Mouse (Mus musculus): ENCODE results near the gene Col4a2. TPM values are rescaled to one million over a fixed set of nuclear protein-coding genes. Genes with fewer than 3 reads are reported as not detected.

Col4a2 gene
- polyA plus RNA-seq, 1 experiment from 2014 or later = 56.3 TPM

DNA sequence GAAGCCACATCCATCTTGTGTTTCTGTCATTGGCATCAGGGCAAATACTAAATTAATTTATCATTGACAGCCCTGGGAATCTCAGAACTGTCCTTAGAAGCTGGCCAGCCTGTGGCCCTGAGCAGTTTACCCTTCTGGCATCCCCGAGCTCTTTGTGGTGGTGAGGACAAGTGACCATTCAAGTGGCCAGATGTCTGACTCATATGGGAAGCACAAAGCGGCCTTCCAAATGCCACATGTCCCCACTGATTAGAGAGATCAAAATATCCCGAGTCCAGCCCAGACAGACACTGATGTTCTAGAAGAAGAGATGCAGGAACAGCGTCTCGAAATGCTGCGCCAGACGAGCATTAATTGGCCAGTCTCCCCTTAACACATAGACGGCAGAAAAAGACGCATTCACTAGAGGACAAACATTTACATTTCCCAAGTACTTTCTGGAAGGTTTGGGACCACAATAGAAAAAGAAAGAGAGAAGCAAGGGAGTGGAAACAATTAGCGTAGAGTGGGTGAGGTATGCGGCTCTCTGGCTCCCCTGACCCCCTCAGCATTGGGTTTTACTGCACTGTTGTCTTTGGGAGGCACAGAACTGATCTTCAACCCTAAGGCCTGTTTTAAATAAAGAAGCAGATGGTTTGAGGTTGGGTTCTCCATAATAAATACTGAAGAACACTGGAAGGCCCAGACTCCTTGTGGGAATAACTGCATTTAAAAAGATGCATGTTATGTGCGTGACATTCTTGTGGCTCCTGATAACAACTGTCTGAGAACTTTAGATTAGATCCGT, 50.9 kb downstream of the Col4a2 start:
- Histone ChIP-seq H3K27ac (peak overlapping the region; percentile 29; the same call in 1 of the 2 replicates), H3K4me2 (replicated peaks) (no peak overlapping the region), H3K27me3 (no peaks in the 10 kb centered on the region), H3K4me3 (no peak overlapping the region), H3K4me1 (peaks cover 54% of the 10 kb centered on the region), H3K9me3 (no peaks in the 10 kb centered on the region), H3K36me3 (no peaks in the 10 kb centered on the region), H3K9ac (no peak overlapping the region)
- WGBS = 46% methylated on average over 13 of the region's 13 CpGs
- ATAC-seq (ENCODE audit: low FRiP score, low read depth) = no peak

DNA sequence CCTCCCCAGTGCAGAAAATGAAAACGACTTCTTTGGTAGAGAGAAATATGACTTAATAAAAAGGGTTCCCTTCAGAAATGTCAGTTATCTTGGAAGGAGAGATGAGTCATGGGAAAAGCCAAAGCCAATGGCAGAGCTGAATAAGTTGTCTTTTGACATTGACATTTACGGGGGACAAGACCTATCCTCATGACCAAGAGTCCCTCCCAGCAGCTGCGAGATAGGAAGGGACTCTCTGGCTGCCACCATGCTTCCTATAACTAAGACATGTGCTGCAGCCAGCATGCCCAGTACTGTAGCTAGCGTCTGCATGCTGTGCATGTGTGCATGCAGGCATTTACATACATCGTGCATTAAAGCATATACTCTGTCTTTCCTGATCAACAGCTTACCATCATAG, 53.6 kb downstream of the Col4a2 start:
- H3K4me1 ChIP-seq = peaks cover 56% of the 10 kb centered on the region
- H3K9me3 ChIP-seq = no peaks in the 10 kb centered on the region
- WGBS = 90% methylated on average over 5 of the region's 5 CpGs
- H3K27me3 ChIP-seq = no peaks in the 10 kb centered on the region
- no peak overlapping the region for H3K4me3 ChIP-seq
- H3K4me2 ChIP-seq (replicated peaks) = no peak overlapping the region
- no peak overlapping the region for H3K9ac ChIP-seq
- H3K27ac ChIP-seq = no peak overlapping the region
- no peak for ATAC-seq (ENCODE audit: low FRiP score, low read depth)
- H3K36me3 ChIP-seq = no peaks in the 10 kb centered on the region

- ATAC-seq (ENCODE audit: low FRiP score, low read depth) = no peak
- WGBS = 79% methylated on average over 4 of the region's 4 CpGs
- H3K4me1 ChIP-seq = peaks cover 51% of the 10 kb centered on the region
Measured at GRCm38 (mm10) chr8:11366741-11367140, 54.1 kb downstream of the Col4a2 start.

GRCm38 (mm10) chr8:11367670-11368069, 55.1 kb downstream of the Col4a2 start:
- Histone ChIP-seq H3K27me3 (no peaks in the 10 kb centered on the region), H3K9me3 (no peaks in the 10 kb centered on the region), H3K4me1 (peaks cover 42% of the 10 kb centered on the region), H3K9ac (no peak overlapping the region), H3K4me2 (replicated peaks) (no peak overlapping the region), H3K27ac (no peak overlapping the region), H3K4me3 (no peak overlapping the region), H3K36me3 (no peaks in the 10 kb centered on the region)
- 85% methylated on average over 5 of the region's 5 CpGs for WGBS
- ATAC-seq (ENCODE audit: low FRiP score, low read depth) = no peak

More at GRCm38 (mm10) chr8:11366741-11367140, 54.1 kb downstream of the Col4a2 start:
- H3K9ac ChIP-seq = no peak overlapping the region
- no peaks in the 10 kb centered on the region for H3K27me3 ChIP-seq
- no peaks in the 10 kb centered on the region for H3K9me3 ChIP-seq
- peak overlapping the region; percentile 15; the same call in 1 of the 2 replicates for H3K27ac ChIP-seq
- no peaks in the 10 kb centered on the region for H3K36me3 ChIP-seq
- H3K4me2 ChIP-seq (replicated peaks) = no peak overlapping the region
- no peak overlapping the region for H3K4me3 ChIP-seq

- Histone ChIP-seq H3K27me3 (no peaks in the 10 kb centered on the region), H3K27ac (no peak overlapping the region), H3K4me1 (peaks cover 22% of the 10 kb centered on the region), H3K9ac (no peak overlapping the region), H3K9me3 (no peaks in the 10 kb centered on the region), H3K36me3 (no peaks in the 10 kb centered on the region), H3K4me2 (replicated peaks) (no peak overlapping the region), H3K4me3 (no peak overlapping the region)
- ATAC-seq (ENCODE audit: low FRiP score, low read depth) = 0 out of 2 replicates have a peak, but pooled peaks have one; percentile 32
- WGBS = 77% methylated on average over 19 of the region's 19 CpGs
Measured at GRCm38 (mm10) chr8:11369526-11370203, 57.1 kb downstream of the Col4a2 start.

DNA sequence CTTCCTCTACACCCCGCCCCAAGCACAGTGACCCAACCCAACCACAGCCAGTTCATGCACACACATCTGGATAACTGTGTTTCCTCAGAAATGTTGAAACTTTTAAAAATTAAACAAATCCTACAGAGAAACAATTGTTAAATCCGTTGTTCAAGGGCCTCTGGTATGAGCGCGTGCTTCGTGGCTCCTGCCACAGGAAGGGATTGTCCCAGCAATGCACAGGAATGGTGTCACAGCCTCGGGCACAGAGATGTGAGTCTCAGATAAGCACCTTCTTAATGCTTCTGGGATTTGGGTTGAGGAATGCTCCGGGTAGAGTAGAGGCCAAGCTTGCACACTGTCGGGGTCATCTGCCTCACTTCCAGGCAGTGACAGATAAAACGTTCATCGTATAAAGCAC, 58.7 kb downstream of the Col4a2 start:
- no peak for ATAC-seq (ENCODE audit: low FRiP score, low read depth)
- Histone ChIP-seq H3K9ac (no peak overlapping the region), H3K36me3 (no peaks in the 10 kb centered on the region), H3K4me3 (no peak overlapping the region), H3K4me2 (replicated peaks) (no peak overlapping the region), H3K27ac (no peak overlapping the region), H3K27me3 (no peaks in the 10 kb centered on the region), H3K4me1 (peaks cover 27% of the 10 kb centered on the region), H3K9me3 (no peaks in the 10 kb centered on the region)
- 79% methylated on average over 10 of the region's 10 CpGs for whole genome bisulfite sequencing

- Histone ChIP-seq H3K27me3 (no peaks in the 10 kb centered on the region), H3K9me3 (no peaks in the 10 kb centered on the region), H3K4me2 (replicated peaks) (no peak overlapping the region), H3K36me3 (no peaks in the 10 kb centered on the region), H3K9ac (no peak overlapping the region), H3K4me3 (no peak overlapping the region), H3K27ac (no peak overlapping the region), H3K4me1 (peaks cover 21% of the 10 kb centered on the region)
- no peak for ATAC-seq (ENCODE audit: low FRiP score, low read depth)
- 84% methylated on average over 8 of the region's 8 CpGs for WGBS
Measured at GRCm38 (mm10) chr8:11372080-11372479, 59.5 kb downstream of the Col4a2 start.

GRCm38 (mm10) chr8:11373643-11374325, 61.2 kb downstream of the Col4a2 start:
- Histone ChIP-seq H3K4me2 (replicated peaks) (no peak overlapping the region), H3K27ac (no peak overlapping the region), H3K27me3 (no peaks in the 10 kb centered on the region), H3K4me1 (peaks cover 18% of the 10 kb centered on the region), H3K36me3 (no peaks in the 10 kb centered on the region), H3K9me3 (no peaks in the 10 kb centered on the region), H3K4me3 (no peak overlapping the region), H3K9ac (no peak overlapping the region)
- no peak for ATAC-seq (ENCODE audit: low FRiP score, low read depth)
- WGBS = 94% methylated on average over 15 of the region's 15 CpGs

DNA sequence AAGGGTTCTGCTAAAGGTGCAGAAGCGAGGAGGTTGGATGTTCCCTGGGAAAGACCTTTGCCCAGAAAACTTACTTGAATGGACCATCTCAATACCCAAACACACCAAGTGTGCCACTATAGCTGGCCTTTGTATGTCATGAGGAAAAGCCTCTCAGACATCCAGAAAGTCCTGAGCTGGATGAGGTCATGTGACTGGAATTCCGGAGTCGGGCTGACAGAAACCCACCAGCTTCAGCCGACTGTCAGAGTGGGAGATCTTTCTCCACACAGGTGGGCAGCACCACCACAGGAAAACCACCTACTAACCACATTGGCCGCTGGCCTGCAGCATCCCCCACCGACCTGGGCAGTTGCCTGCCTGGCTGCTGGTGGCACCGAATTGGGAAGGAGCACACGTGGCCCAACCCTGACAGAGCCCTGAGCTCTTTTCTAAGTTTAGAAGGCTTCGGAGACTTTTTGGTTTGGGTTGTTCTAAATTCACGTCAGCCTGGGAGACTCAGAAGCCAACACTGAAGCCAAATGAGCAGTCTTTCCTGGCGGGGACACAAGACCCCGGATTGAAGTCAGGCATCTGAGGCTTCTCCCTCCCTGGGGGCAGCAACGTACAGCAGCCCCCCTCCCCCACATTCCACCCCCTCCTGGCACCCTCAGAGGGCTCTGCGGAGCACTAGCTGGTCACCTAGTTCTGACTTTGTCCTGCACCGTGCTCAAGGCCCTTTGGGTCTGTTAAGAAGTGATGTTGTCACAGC, 61.9 kb downstream of the Col4a2 start:
- Histone ChIP-seq H3K9me3 (no peaks in the 10 kb centered on the region), H3K9ac (no peak overlapping the region), H3K4me1 (peaks cover 13% of the 10 kb centered on the region), H3K4me2 (replicated peaks) (no peak overlapping the region), H3K36me3 (no peaks in the 10 kb centered on the region), H3K27me3 (no peaks in the 10 kb centered on the region), H3K4me3 (no peak overlapping the region), H3K27ac (peak overlapping the region; percentile 6; the same call in 1 of the 2 replicates)
- ATAC-seq (ENCODE audit: low FRiP score, low read depth) = no peak
- WGBS = 83% methylated on average over 15 of the region's 15 CpGs

DNA sequence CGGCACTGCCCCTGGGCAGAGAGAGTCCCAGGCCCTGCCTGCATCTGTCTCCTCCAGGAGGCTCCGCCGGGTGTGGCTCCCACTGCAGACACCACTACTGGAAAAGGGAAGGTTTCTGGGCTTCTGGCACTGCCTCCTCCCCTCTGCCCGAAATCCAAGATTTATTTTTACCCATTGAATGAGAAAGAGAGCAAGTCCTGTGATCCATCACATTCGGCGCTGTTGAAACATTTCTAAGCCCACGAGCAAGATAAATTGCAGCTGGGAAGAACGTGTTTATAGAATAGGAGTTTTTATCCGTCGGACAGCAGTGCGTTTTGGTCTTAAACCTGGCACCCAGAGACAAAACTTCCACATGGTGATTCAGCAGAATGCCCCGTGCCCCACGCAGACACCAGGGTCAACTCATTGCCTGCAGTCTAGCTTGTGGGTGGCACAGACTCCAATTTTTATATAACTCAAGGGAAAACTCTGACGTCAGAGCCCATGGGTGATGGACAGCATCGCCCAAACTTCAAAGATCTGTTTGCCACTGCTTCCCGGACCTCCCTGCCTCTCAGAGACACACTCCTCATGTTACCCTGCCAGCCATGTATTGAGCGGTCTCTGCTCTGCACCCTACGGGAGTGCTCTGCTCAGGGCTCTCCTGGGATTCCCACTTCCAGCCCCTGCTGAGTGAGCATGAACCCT, 63.3 kb downstream of the Col4a2 start:
- 61% methylated on average over 18 of the region's 18 CpGs for WGBS
- H3K27ac ChIP-seq = 0 out of 2 replicates have a peak overlapping the region, but pooled peaks have one; percentile 1
- H3K4me2 ChIP-seq (replicated peaks) = no peak overlapping the region
- no peaks in the 10 kb centered on the region for H3K9me3 ChIP-seq
- no peak overlapping the region for H3K4me3 ChIP-seq
- H3K36me3 ChIP-seq = no peaks in the 10 kb centered on the region
- no peak overlapping the region for H3K9ac ChIP-seq
- H3K4me1 ChIP-seq = peaks cover 11% of the 10 kb centered on the region; the same call in 1 of the 2 replicates
- H3K27me3 ChIP-seq = no peaks in the 10 kb centered on the region
- ATAC-seq (ENCODE audit: low FRiP score, low read depth) = no peak
